ENCODE assay signal across 22 mouse cellular contexts in genomic region chr15:100045576-100045975, GRCm38 (mm10). TPM values are rescaled to one million over a fixed set of nuclear protein-coding genes. Genes with fewer than 3 reads are reported as not detected.
DNase-seq lines count a peak whose midpoint lies in the region; ATAC-seq and TF ChIP-seq lines count a peak whose summit lies in the region.
"Had no signal": no experiment of that assay in that cellular context is flagged by ENCODE, and none has a peak within 500 bp of the region (broad histone marks: within the 10 kb centered on the region; RNA-seq: fewer than 3 reads in every experiment).

No protein-coding gene starts in this region.

- H3K4me3 ChIP-seq in kidney, embryonic 15.5 days (replicated peaks) = no peak overlapping the region
- H3K4me3 ChIP-seq in cortical plate, adult 2 months (ENCODE audit: insufficient read depth, low read length) = no peak overlapping the region
- no peak overlapping the region for H3K4me3 ChIP-seq in intestine, embryonic 15.5 days (replicated peaks)
- H3K4me3 ChIP-seq: erythroblast, embryonic 14.5 days; forebrain, embryonic 13.5 days; limb, embryonic 13.5 days; liver, embryonic 13.5 days had no signal

- 46% methylated on average over 6 of the region's 6 CpGs for WGBS in kidney, embryonic 15.5 days
- 52% methylated on average over 6 of the region's 6 CpGs for WGBS in intestine, embryonic 15.5 days

- no peak for TF ChIP-seq CTCF in cortical plate, adult 2 months (IDR thresholded peaks at IDR 0.05; ENCODE audit: extremely low read depth, insufficient read depth, low read length)

- 0 out of 2 replicates have a peak overlapping the region, but pooled peaks have one; percentile 27 for H3K27ac ChIP-seq in kidney, embryonic 15.5 days
- peak overlapping the region; percentile 18; the same call in 1 of the 2 replicates for H3K27ac ChIP-seq in cortical plate, adult 2 months (ENCODE audit: insufficient read depth, low read length)
- H3K27ac ChIP-seq in intestine, embryonic 15.5 days = no peak overlapping the region
- H3K27ac ChIP-seq: forebrain, embryonic 13.5 days; limb, embryonic 13.5 days; liver, embryonic 13.5 days had no signal

- no peaks in the 10 kb centered on the region for H3K27me3 ChIP-seq in kidney, embryonic 15.5 days
- H3K27me3 ChIP-seq in intestine, embryonic 15.5 days (replicated peaks) = no peaks in the 10 kb centered on the region
- H3K27me3 ChIP-seq: forebrain, embryonic 13.5 days; limb, embryonic 13.5 days; Patski had no signal

- peak; percentile 13 to 58 for DNase-seq in adrenal gland, adult (ENCODE audit: inconsistent age in 2 of 2, low spot score in 1 of 2)
- DNase-seq in adrenal gland, postnatal 25 days = no peak
- peak; percentile 17 to 56 for DNase-seq in gastrocnemius, adult 8-10 months (ENCODE audit: low spot score in 2 of 2)
- no peak for DNase-seq in gastrocnemius, postnatal 36 days
- no peak for DNase-seq in kidney, postnatal 4 days
- DNase-seq: adrenal gland, postnatal 10 days; cerebellum, adult 11 months; kidney, adult 18-20 months; liver, embryonic 13.5 days; lung, embryonic 14.5 days; lung, postnatal 4 days; thymus, postnatal 36 days had no signal

- TF ChIP-seq POLR2A in cortical plate, adult 2 months (IDR thresholded peaks at IDR 0.05; ENCODE audit: extremely low read depth, insufficient read depth, low read length) = no peak

- H3K4me2 ChIP-seq in kidney, embryonic 15.5 days = no peak overlapping the region
- no peak overlapping the region for H3K4me2 ChIP-seq in intestine, embryonic 15.5 days (replicated peaks)
- H3K4me2 ChIP-seq: forebrain, embryonic 13.5 days; heart, embryonic 11.5 days; limb, embryonic 13.5 days; liver, embryonic 13.5 days; lung, embryonic 14.5 days; midbrain, embryonic 11.5 days had no signal

- intact Hi-C loops in gastrocnemius, postnatal 36 days (cut with DNase I) = no loop called here

- peaks cover 42% of the 10 kb centered on the region for H3K4me1 ChIP-seq in kidney, embryonic 15.5 days
- peaks cover 20% of the 10 kb centered on the region for H3K4me1 ChIP-seq in cortical plate, adult 2 months (ENCODE audit: control insufficient read depth, insufficient read depth, low read length)
- peaks cover 24% of the 10 kb centered on the region for H3K4me1 ChIP-seq in intestine, embryonic 15.5 days (replicated peaks)

- H3K36me3 ChIP-seq in kidney, embryonic 15.5 days = peaks cover 18% of the 10 kb centered on the region
- H3K36me3 ChIP-seq in intestine, embryonic 15.5 days = no peaks in the 10 kb centered on the region

- no peak overlapping the region for H3K9ac ChIP-seq in kidney, embryonic 15.5 days
- no peak overlapping the region for H3K9ac ChIP-seq in intestine, embryonic 15.5 days
- H3K9ac ChIP-seq: forebrain, embryonic 13.5 days; limb, embryonic 13.5 days; liver, embryonic 13.5 days; lung, embryonic 14.5 days had no signal

- no peak for ATAC-seq in kidney, embryonic 15.5 days (replicated peaks; ENCODE audit: low FRiP score)
- ATAC-seq in intestine, embryonic 15.5 days = no peak
- ATAC-seq: CD4-positive, CD25-positive, alpha-beta regulatory T cell, adult 4 months; forebrain, embryonic 13.5 days; Patski had no signal

- no peaks in the 10 kb centered on the region for H3K9me3 ChIP-seq in kidney, embryonic 15.5 days (replicated peaks)
- H3K9me3 ChIP-seq in intestine, embryonic 15.5 days = no peaks in the 10 kb centered on the region
- H3K9me3 ChIP-seq: forebrain, embryonic 13.5 days; limb, embryonic 13.5 days; liver, embryonic 13.5 days had no signal

RNA-seq across cellular contexts. Expression of gene Dip2b, which starts 7.1 kb away (rescaled TPM):
- total RNA-seq in adrenal gland, postnatal 25 days (2021) = 17.9 and 19.9 TPM in 2 replicates
- total RNA-seq in gastrocnemius, adult 8-10 months (2022) = 1 to 10 TPM; 5.7 to 6.2 (median 5.7) TPM
- 1 to 10 TPM; 6.2 to 7.3 TPM for total RNA-seq in gastrocnemius, postnatal 36 days (2021)
- polyA plus RNA-seq in kidney, embryonic 15.5 days (2015; fragmentation: Nextera tagmentation; extraction: Ambion mirVana) = 10.4 and 11.6 TPM in 2 replicates
- 35.3 and 35.9 TPM in 2 replicates for polyA plus RNA-seq in cortical plate, adult 2 months (2012; rRNA removed)
- 7.6 and 8.1 TPM in 2 replicates for polyA plus RNA-seq in intestine, embryonic 15.5 days (2015; fragmentation: Nextera tagmentation; extraction: Ambion mirVana)

Comparison
In these comparisons a context has a peak if more than half of its experiments do, and no peak if none do; other contexts are left out.
1. DNase-seq: peak in adrenal gland, adult (2 of 2) and gastrocnemius, adult 8-10 months (2 of 2); none in adrenal gland, postnatal 25 days (single experiment), gastrocnemius, postnatal 36 days (0 of 2) and kidney, postnatal 4 days (0 of 2).